Mouse (Mus musculus): ENCODE measurements around the gene Evl. TPM values are rescaled to one million over a fixed set of nuclear protein-coding genes. Genes with fewer than 3 reads are reported as not detected.

The Evl gene
- total and polyA plus RNA-seq, 3 experiments = 3.2 to 29.3 (median 11.3) TPM

- dilution Hi-C loops (cut with MboI; ENCODE audit: extremely low pct_ligation_motif_present, extremely low pct_unique_long_range_greater_than_20kb, low sequenced_read_pairs) (no loop called here), in situ Hi-C loops (cut with MboI; ENCODE audit: low pct_ligation_motif_present, low pct_unique_long_range_greater_than_20kb, low sequenced_read_pairs) (no loop called here)
- no peak overlapping the region for H3K4me2 ChIP-seq (ENCODE audit: insufficient read depth, low read depth, poor library complexity, severe bottlenecking)
- H3K79me2 ChIP-seq (replicated peaks; ENCODE audit: control insufficient read depth, extremely low read depth, insufficient read depth, poor library complexity, severe bottlenecking) = no peaks in the 10 kb centered on the region
- H3K9ac ChIP-seq (ENCODE audit: insufficient read depth, low read depth) = no peak overlapping the region
- H3K36me3 ChIP-seq (replicated peaks in 1 of 2; ENCODE audit: control insufficient read depth in 1 of 2, insufficient read depth in 1 of 2, low read length in 1 of 2) = no peaks in the 10 kb centered on the region
- H3K4me1 ChIP-seq (ENCODE audit: control insufficient read depth in 1 of 2, insufficient read depth in 2 of 2) = no peaks in the 10 kb centered on the region
- peaks cover 64% of the 10 kb centered on the region for H3K27me3 ChIP-seq (replicated peaks)
- H3K9me3 ChIP-seq (replicated peaks; ENCODE audit: low read length) = peaks cover 10% of the 10 kb centered on the region
- TF ChIP-seq MXI1 (IDR thresholded peaks at IDR 0.05; ENCODE audit: low read depth, low read length) = no peak
- no peak for TF ChIP-seq ELF1 (IDR thresholded peaks at IDR 0.05; ENCODE audit: low read depth, low read length)
- no peak for TF ChIP-seq CHD1 (IDR thresholded peaks at IDR 0.05; ENCODE audit: low read depth, low read length)
- no peak for TF ChIP-seq UBTF (IDR thresholded peaks at IDR 0.05; ENCODE audit: low read depth, low read length)
- no peak for TF ChIP-seq KAT2A (IDR thresholded peaks at IDR 0.05; ENCODE audit: insufficient replicate concordance, low read length)
- TF ChIP-seq JUN (IDR thresholded peaks at IDR 0.05; ENCODE audit: insufficient read depth, low read depth, low read length) = no peak
- TF ChIP-seq ZC3H11A (IDR thresholded peaks at IDR 0.05; ENCODE audit: low read depth, low read length) = no peak
- TF ChIP-seq JUND (conservative IDR thresholded peaks at IDR 0.05; ENCODE audit: low read depth, low read length) = no peak
- TF ChIP-seq USF1 (IDR thresholded peaks at IDR 0.05; ENCODE audit: low read depth, low read length) = no peak
- TF ChIP-seq ZNF384 (IDR thresholded peaks at IDR 0.05; ENCODE audit: low read depth, low read length) = no peak
- no peak for TF ChIP-seq MAFK (IDR thresholded peaks at IDR 0.05; ENCODE audit: insufficient replicate concordance, low read length)
- TF ChIP-seq POLR2AphosphoS2 (IDR thresholded peaks at IDR 0.05; ENCODE audit: low read depth, low read length) = no peak
- TF ChIP-seq MEF2A (IDR thresholded peaks at IDR 0.05; ENCODE audit: borderline replicate concordance, low read depth, low read length) = no peak
- no peak for TF ChIP-seq SIN3A (IDR thresholded peaks at IDR 0.05; ENCODE audit: low read length)
- no peak for TF ChIP-seq ETS1 (conservative IDR thresholded peaks at IDR 0.05; ENCODE audit: low read depth, low read length)
- no peak overlapping the region for H3K4me3 ChIP-seq (replicated peaks in 1 of 3; ENCODE audit: low read depth in 2 of 3, low read length in 2 of 3, poor library complexity in 1 of 3)
- no peak overlapping the region for H3K27ac ChIP-seq (ENCODE audit: insufficient read depth, low read depth)
- no peak for DNase-seq (ENCODE audit: extremely low read depth)
Measured at GRCm38 (mm10) chr12:108553079-108553478, 1.4 kb upstream of the Evl start.

- dilution Hi-C loops (cut with MboI; ENCODE audit: extremely low pct_ligation_motif_present, extremely low pct_unique_long_range_greater_than_20kb, low sequenced_read_pairs) (no loop called here), in situ Hi-C loops (cut with MboI; ENCODE audit: low pct_ligation_motif_present, low pct_unique_long_range_greater_than_20kb, low sequenced_read_pairs) (no loop called here)
- Histone ChIP-seq H3K27me3 (replicated peaks) (peaks cover 65% of the 10 kb centered on the region), H3K4me3 (replicated peaks in 1 of 3; ENCODE audit: low read depth in 2 of 3, low read length in 2 of 3, poor library complexity in 1 of 3) (no peak overlapping the region), H3K4me1 (ENCODE audit: control insufficient read depth in 1 of 2, insufficient read depth in 2 of 2) (no peaks in the 10 kb centered on the region), H3K9me3 (replicated peaks; ENCODE audit: low read length) (peaks cover 6% of the 10 kb centered on the region), H3K79me2 (replicated peaks; ENCODE audit: control insufficient read depth, extremely low read depth, insufficient read depth, poor library complexity, severe bottlenecking) (no peaks in the 10 kb centered on the region), H3K4me2 (ENCODE audit: insufficient read depth, low read depth, poor library complexity, severe bottlenecking) (no peak overlapping the region), H3K9ac (ENCODE audit: insufficient read depth, low read depth) (no peak overlapping the region), H3K36me3 (replicated peaks in 1 of 2; ENCODE audit: control insufficient read depth in 1 of 2, insufficient read depth in 1 of 2, low read length in 1 of 2) (no peaks in the 10 kb centered on the region), H3K27ac (ENCODE audit: insufficient read depth, low read depth) (no peak overlapping the region)
- no peak for TF ChIP-seq ZC3H11A (IDR thresholded peaks at IDR 0.05; ENCODE audit: low read depth, low read length)
- no peak for TF ChIP-seq MEF2A (IDR thresholded peaks at IDR 0.05; ENCODE audit: borderline replicate concordance, low read depth, low read length)
- no peak for TF ChIP-seq JUN (IDR thresholded peaks at IDR 0.05; ENCODE audit: insufficient read depth, low read depth, low read length)
- TF ChIP-seq CHD1 (IDR thresholded peaks at IDR 0.05; ENCODE audit: low read depth, low read length) = no peak
- no peak for TF ChIP-seq RAD21 (IDR thresholded peaks at IDR 0.05; ENCODE audit: low read depth, low read length)
- TF ChIP-seq ETS1 (conservative IDR thresholded peaks at IDR 0.05; ENCODE audit: low read depth, low read length) = no peak
- no peak for DNase-seq (ENCODE audit: extremely low read depth)
Measured at GRCm38 (mm10) chr12:108554861-108555556, 489 bp downstream of the Evl start.
